Mouse (Mus musculus): ENCODE measurements around the gene Snrpb.

DNA sequence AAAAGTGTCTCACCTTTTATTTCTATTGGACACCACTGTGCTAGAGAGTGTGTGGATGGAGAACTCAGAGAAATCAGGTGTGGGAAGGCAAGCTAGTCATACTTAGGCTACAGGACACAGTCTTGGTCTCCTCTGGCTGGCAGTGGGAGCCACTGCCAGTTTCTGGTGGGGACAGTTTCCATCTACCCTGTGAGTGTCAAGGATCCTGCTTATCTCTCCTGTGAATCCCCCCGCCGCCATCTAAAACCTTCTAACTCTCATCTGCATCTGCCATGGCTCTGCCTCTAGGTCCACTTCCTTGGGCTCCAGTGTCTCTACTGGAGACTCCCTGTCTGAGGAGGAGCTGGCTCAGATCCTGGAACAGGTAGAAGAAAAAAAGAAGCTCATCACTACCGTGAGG, 28.8 kb upstream of the Snrpb start:
- TF ChIP-seq CTCF (conservative IDR thresholded peaks at IDR 0.05; ENCODE audit: low read length): no peak
- no peak for TF ChIP-seq NANOG (IDR thresholded peaks at IDR 0.05; ENCODE audit: borderline replicate concordance, low read length)
